9 mouse cellular contexts compared by ENCODE assay signal in the genomic region with DNA sequence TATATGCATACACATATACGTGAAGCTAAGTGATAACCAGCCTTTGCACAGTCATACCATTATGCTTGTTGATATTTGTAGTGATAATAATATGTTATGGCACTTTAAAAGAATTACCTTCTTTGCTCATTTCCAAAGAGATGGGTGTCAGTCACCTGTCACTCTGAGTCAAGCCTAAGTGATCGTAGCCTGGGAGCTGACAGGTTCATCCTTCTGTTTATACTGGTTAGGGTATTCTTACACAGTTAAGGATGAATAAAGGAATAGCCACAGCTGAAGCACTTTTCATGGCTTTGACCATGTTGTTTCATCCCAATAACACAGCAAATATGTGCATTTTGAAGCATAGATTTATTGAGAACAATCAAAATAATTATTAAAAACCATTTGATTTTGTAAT. TPM values are rescaled to one million over a fixed set of nuclear protein-coding genes. Genes with fewer than 3 reads are reported as not detected.
DNase-seq lines count a peak whose midpoint lies in the region; ATAC-seq lines count a peak whose summit lies in the region.
"Had no signal": no experiment of that assay in that cellular context is flagged by ENCODE, and none has a peak within 500 bp of the region (broad histone marks: within the 10 kb centered on the region; RNA-seq: fewer than 3 reads in every experiment).

No protein-coding gene starts in this region.

- no peak for ATAC-seq in kidney, embryonic 15.5 days (replicated peaks; ENCODE audit: low FRiP score)
- ATAC-seq in intestine, embryonic 14.5 days (replicated peaks; ENCODE audit: low FRiP score, low TSS enrichment, low read depth) = no peak
- no peak for ATAC-seq in neural tube, embryonic 14.5 days (ENCODE audit: low read depth)

- no peaks in the 10 kb centered on the region for H3K9me3 ChIP-seq in kidney, embryonic 15.5 days (replicated peaks)
- no peaks in the 10 kb centered on the region for H3K9me3 ChIP-seq in forebrain, embryonic 10.5 days
- no peaks in the 10 kb centered on the region for H3K9me3 ChIP-seq in intestine, embryonic 14.5 days (ENCODE audit: control insufficient read depth, low read length)
- H3K9me3 ChIP-seq in neural tube, embryonic 14.5 days (ENCODE audit: control insufficient read depth, low read length) = no peaks in the 10 kb centered on the region

- peak overlapping the region; percentile 62 for H3K4me3 ChIP-seq in kidney, embryonic 15.5 days (replicated peaks)
- H3K4me3 ChIP-seq in forebrain, embryonic 10.5 days = peak overlapping the region; percentile 72
- peak overlapping the region; percentile 77 for H3K4me3 ChIP-seq in intestine, embryonic 14.5 days (ENCODE audit: low read depth, low read length)
- peak overlapping the region; percentile 56 for H3K4me3 ChIP-seq in neural tube, embryonic 14.5 days (ENCODE audit: low read depth, low read length)
- H3K4me3 ChIP-seq: erythroblast, embryonic 14.5 days had no signal

- WGBS in kidney, embryonic 15.5 days = 63% methylated on average over 2 of the region's 2 CpGs
- WGBS in forebrain, embryonic 10.5 days = 20% methylated on average over 2 of the region's 2 CpGs
- 40% methylated on average over 2 of the region's 2 CpGs for WGBS in intestine, embryonic 14.5 days
- WGBS in neural tube, embryonic 14.5 days = 30% methylated on average over 2 of the region's 2 CpGs

- H3K4me2 ChIP-seq in kidney, embryonic 15.5 days = peak overlapping the region; percentile 69
- peak overlapping the region; percentile 62 for H3K4me2 ChIP-seq in intestine, embryonic 14.5 days (ENCODE audit: low read length)
- peak overlapping the region; percentile 61 for H3K4me2 ChIP-seq in neural tube, embryonic 14.5 days (ENCODE audit: low read depth, low read length)

- no peaks in the 10 kb centered on the region for H3K27me3 ChIP-seq in kidney, embryonic 15.5 days
- peaks cover 31% of the 10 kb centered on the region for H3K27me3 ChIP-seq in forebrain, embryonic 10.5 days (ENCODE audit: poor library complexity, severe bottlenecking)
- no peaks in the 10 kb centered on the region for H3K27me3 ChIP-seq in intestine, embryonic 14.5 days (replicated peaks; ENCODE audit: control insufficient read depth, insufficient read depth, low read length)
- H3K27me3 ChIP-seq in neural tube, embryonic 14.5 days (ENCODE audit: control insufficient read depth, insufficient read depth, low read length) = no peaks in the 10 kb centered on the region

- no peak for DNase-seq in kidney, postnatal 14 days
- no peak for DNase-seq in forebrain, embryonic 10.5 days (ENCODE audit: extremely low spot score, low spot score)
- DNase-seq in intestine, embryonic 14.5 days (ENCODE audit: low spot score) = no peak
- no peak for DNase-seq in right cerebral cortex, postnatal 36 days (ENCODE audit: low spot score in 2 of 2)
- DNase-seq in urinary bladder, postnatal 4 days (ENCODE audit: low spot score in 2 of 2) = no peak
- no peak for DNase-seq in thymus, postnatal 25 days

- H3K9ac ChIP-seq in kidney, embryonic 15.5 days = no peak overlapping the region
- peak overlapping the region; percentile 16; the same call in 1 of the 2 replicates for H3K9ac ChIP-seq in intestine, embryonic 14.5 days (ENCODE audit: low read length)
- peak overlapping the region; percentile 69; the same call in 1 of the 2 replicates for H3K9ac ChIP-seq in neural tube, embryonic 14.5 days (replicated peaks; ENCODE audit: low read depth, low read length)

- no peaks in the 10 kb centered on the region for H3K36me3 ChIP-seq in kidney, embryonic 15.5 days
- H3K36me3 ChIP-seq in forebrain, embryonic 10.5 days (replicated peaks) = 0 out of 2 replicates have a peak, but pooled peaks cover 3% of the 10 kb centered on the region
- peaks cover 3% of the 10 kb centered on the region; the same call in 1 of the 2 replicates for H3K36me3 ChIP-seq in intestine, embryonic 14.5 days (ENCODE audit: control insufficient read depth, insufficient read depth, low read length)
- no peaks in the 10 kb centered on the region for H3K36me3 ChIP-seq in neural tube, embryonic 14.5 days (ENCODE audit: control insufficient read depth, insufficient read depth, low read length)

- H3K27ac ChIP-seq in kidney, embryonic 15.5 days = no peak overlapping the region
- peak overlapping the region; percentile 92 for H3K27ac ChIP-seq in forebrain, embryonic 10.5 days
- no peak overlapping the region for H3K27ac ChIP-seq in intestine, embryonic 14.5 days (ENCODE audit: low read depth)
- no peak overlapping the region for H3K27ac ChIP-seq in neural tube, embryonic 14.5 days (ENCODE audit: low read depth, low read length)

- H3K4me1 ChIP-seq in kidney, embryonic 15.5 days = peaks cover 13% of the 10 kb centered on the region; the same call in 1 of the 2 replicates
- peaks cover 56% of the 10 kb centered on the region for H3K4me1 ChIP-seq in forebrain, embryonic 10.5 days
- H3K4me1 ChIP-seq in intestine, embryonic 14.5 days (replicated peaks; ENCODE audit: control insufficient read depth, insufficient read depth, low read length) = 0 out of 2 replicates have a peak, but pooled peaks cover 7% of the 10 kb centered on the region
- H3K4me1 ChIP-seq in neural tube, embryonic 14.5 days (ENCODE audit: control insufficient read depth, insufficient read depth, low read length) = peaks cover 8% of the 10 kb centered on the region; the same call in 1 of the 2 replicates

RNA-seq across cellular contexts. Expression of gene Flrt3, which starts 1.5 kb away (rescaled TPM):
- 22.2 and 25.4 TPM in 2 replicates for polyA plus RNA-seq in kidney, embryonic 15.5 days (2015; fragmentation: Nextera tagmentation; extraction: Ambion mirVana)
- 61.7 and 65.4 TPM in 2 replicates for polyA plus RNA-seq in forebrain, embryonic 10.5 days (2016; fragmentation: Nextera tagmentation; extraction: Ambion mirVana)
- 34.3 and 36.3 TPM in 2 replicates for polyA plus RNA-seq in intestine, embryonic 14.5 days (2014; fragmentation: Nextera tagmentation; extraction: Ambion mirVana)
- 53.4 and 53.7 TPM in 2 replicates for polyA plus RNA-seq in neural tube, embryonic 14.5 days (2014; fragmentation: Nextera tagmentation; extraction: Ambion mirVana)
